Mouse (Mus musculus) stomach, postnatal 0 days (tissue): ENCODE measurements at regions not wholly inside any gene's neighbourhood (a gene's known extent, or its start where the extent isn't known, plus 50 kb on each side); places are given as distances from the start of the nearest gene placed in this dataset.

Source experiments
- CTCF ChIP-seq: IDR thresholded peaks from 2 replicates; pipeline ENCODE4 v1.5.1; 2016; ENCODE audit warnings: antibody characterized with exemption, low read depth, mild to moderate bottlenecking, moderate library complexity
- EP300 ChIP-seq: optimal IDR thresholded peaks from 2 replicates; pipeline ENCODE3; 2016; ENCODE audit warnings: antibody characterized with exemption

DNA sequence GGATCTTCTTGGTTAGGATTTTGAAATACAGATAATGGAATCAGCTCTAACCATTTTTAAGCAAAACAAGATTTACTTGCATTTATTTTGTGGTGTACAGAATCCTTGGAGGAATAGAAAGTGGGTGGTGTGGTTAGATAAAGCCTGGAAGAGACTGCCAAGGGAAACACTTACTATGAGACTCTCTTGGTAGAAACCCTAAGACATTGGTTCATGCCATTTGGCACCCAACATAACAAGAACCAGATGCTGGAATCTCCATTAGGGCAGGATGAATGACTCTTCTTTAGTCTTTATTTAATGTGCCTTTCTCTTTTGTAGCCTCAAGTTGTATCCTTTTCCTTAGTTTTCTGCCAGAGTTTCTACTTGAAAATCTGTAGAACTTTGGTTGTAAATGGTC is 230.0 kb downstream of the Gm28710 start:
- TF ChIP-seq CTCF: no peak
- no peak for TF ChIP-seq EP300
